Mouse (Mus musculus): ENCODE measurements at regions not wholly inside any gene's neighbourhood (a gene's known extent, or its start where the extent isn't known, plus 50 kb on each side); places are given as distances from the start of the nearest gene placed in this dataset. TPM values are rescaled to one million over a fixed set of nuclear protein-coding genes. Genes with fewer than 3 reads are reported as not detected.
A peak's percentile ranks its signal among the peaks of the same experiment; 100 is the strongest.

DNA sequence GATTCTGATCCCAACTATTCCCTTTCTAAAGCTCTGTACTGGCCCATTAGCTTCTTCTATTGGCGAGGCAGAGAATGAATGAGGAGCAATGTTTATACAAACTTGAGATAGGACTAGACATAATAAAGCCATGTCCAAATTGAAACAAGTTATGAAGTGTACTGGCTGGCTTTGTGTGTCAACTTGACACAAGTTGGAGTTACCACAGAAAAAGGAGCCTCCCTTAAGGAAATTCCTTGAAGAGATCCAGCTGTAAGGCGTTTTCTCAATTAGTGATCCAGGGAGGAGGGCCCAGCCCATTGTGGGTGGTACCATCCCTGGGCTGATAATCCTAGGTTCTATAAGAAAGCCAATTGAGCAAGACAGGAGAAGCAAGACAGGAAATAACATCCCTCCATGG, 135.9 kb upstream of the Cr2 start:
- Histone ChIP-seq H3K4me2 (ENCODE audit: low read depth, low read length, severe bottlenecking) (no peak overlapping the region), H3K4me3 (ENCODE audit: low read depth, low read length) (no peak overlapping the region), H3K4me1 (replicated peaks; ENCODE audit: control insufficient read depth, insufficient read depth, low read length) (no peaks in the 10 kb centered on the region), H3K9me3 (ENCODE audit: control insufficient read depth, low read length) (no peaks in the 10 kb centered on the region), H3K36me3 (ENCODE audit: control insufficient read depth, insufficient read depth, low read length) (no peaks in the 10 kb centered on the region), H3K9ac (ENCODE audit: low read length) (no peak overlapping the region), H3K27ac (ENCODE audit: low read depth, low read length) (no peak overlapping the region), H3K27me3 (ENCODE audit: control insufficient read depth, insufficient read depth, low read length) (no peaks in the 10 kb centered on the region)
- WGBS = 62% methylated on average over 2 of the region's 2 CpGs
- DNase-seq (ENCODE audit: low spot score) (no peak), ATAC-seq (replicated peaks; ENCODE audit: low FRiP score) (no peak)

GRCm38 (mm10) chr1:195285076-195285475, 108.6 kb upstream of the Cr2 start:
- no peaks in the 10 kb centered on the region for H3K27me3 ChIP-seq (ENCODE audit: control insufficient read depth, insufficient read depth, low read length)
- DNase-seq (ENCODE audit: low spot score) (no peak), ATAC-seq (replicated peaks; ENCODE audit: low FRiP score) (no peak)
- no peak overlapping the region for H3K4me2 ChIP-seq (ENCODE audit: low read depth, low read length, severe bottlenecking)
- H3K36me3 ChIP-seq (ENCODE audit: control insufficient read depth, insufficient read depth, low read length) = no peaks in the 10 kb centered on the region
- H3K9me3 ChIP-seq (ENCODE audit: control insufficient read depth, low read length) = no peaks in the 10 kb centered on the region
- WGBS = 76% methylated on average over 2 of the region's 2 CpGs
- no peak overlapping the region for H3K27ac ChIP-seq (ENCODE audit: low read depth, low read length)
- no peaks in the 10 kb centered on the region for H3K4me1 ChIP-seq (replicated peaks; ENCODE audit: control insufficient read depth, insufficient read depth, low read length)
- H3K4me3 ChIP-seq (ENCODE audit: low read depth, low read length) = no peak overlapping the region
- H3K9ac ChIP-seq (ENCODE audit: low read length) = no peak overlapping the region

DNA sequence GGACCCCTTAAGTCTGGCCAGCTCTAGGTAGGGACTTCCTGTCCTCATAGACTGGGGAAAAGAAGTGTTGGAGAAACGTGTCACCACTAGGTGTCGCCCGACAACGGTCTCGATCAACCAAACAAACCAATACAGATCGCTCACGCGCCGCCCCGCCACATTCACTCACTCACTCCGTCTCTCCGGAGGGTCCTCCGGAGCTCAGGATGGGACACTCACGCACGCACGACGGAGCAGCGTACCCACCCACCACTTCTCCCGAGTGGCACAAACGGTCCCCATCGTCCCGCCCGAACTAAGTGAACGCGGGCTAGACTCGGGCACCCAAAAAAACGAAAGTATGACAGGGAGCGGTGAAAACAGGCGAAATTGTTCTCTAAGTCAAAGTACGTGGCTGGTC, 65.0 kb upstream of the Cr2 start:
- H3K4me2 ChIP-seq (ENCODE audit: low read depth, low read length, severe bottlenecking) = no peak overlapping the region
- H3K4me1 ChIP-seq (replicated peaks; ENCODE audit: control insufficient read depth, insufficient read depth, low read length) = no peaks in the 10 kb centered on the region
- no peaks in the 10 kb centered on the region for H3K9me3 ChIP-seq (ENCODE audit: control insufficient read depth, low read length)
- peak; percentile 100 for DNase-seq (ENCODE audit: low spot score)
- no peaks in the 10 kb centered on the region for H3K27me3 ChIP-seq (ENCODE audit: control insufficient read depth, insufficient read depth, low read length)
- H3K4me3 ChIP-seq (ENCODE audit: low read depth, low read length) = no peak overlapping the region
- no peak overlapping the region for H3K9ac ChIP-seq (ENCODE audit: low read length)
- ATAC-seq (replicated peaks; ENCODE audit: low FRiP score) = no peak
- 6% methylated on average over 30 of the region's 30 CpGs for WGBS
- no peak overlapping the region for H3K27ac ChIP-seq (ENCODE audit: low read depth, low read length)
- H3K36me3 ChIP-seq (ENCODE audit: control insufficient read depth, insufficient read depth, low read length) = no peaks in the 10 kb centered on the region

- H3K36me3 ChIP-seq (ENCODE audit: control insufficient read depth, insufficient read depth, low read length) = no peaks in the 10 kb centered on the region
- no peaks in the 10 kb centered on the region for H3K27me3 ChIP-seq (ENCODE audit: control insufficient read depth, insufficient read depth, low read length)
- peak; percentile 73 for ATAC-seq (replicated peaks; ENCODE audit: low FRiP score)
- H3K4me2 ChIP-seq (ENCODE audit: low read depth, low read length, severe bottlenecking) = no peak overlapping the region
- no peak overlapping the region for H3K4me3 ChIP-seq (ENCODE audit: low read depth, low read length)
- H3K27ac ChIP-seq (ENCODE audit: low read depth, low read length) = no peak overlapping the region
- H3K4me1 ChIP-seq (replicated peaks; ENCODE audit: control insufficient read depth, insufficient read depth, low read length) = no peaks in the 10 kb centered on the region
- no peaks in the 10 kb centered on the region for H3K9me3 ChIP-seq (ENCODE audit: control insufficient read depth, low read length)
- H3K9ac ChIP-seq (ENCODE audit: low read length) = no peak overlapping the region
- DNase-seq (ENCODE audit: low spot score) = no peak
Measured at GRCm38 (mm10) chr1:195232658-195233057, 56.1 kb upstream of the Cr2 start.

- Histone ChIP-seq H3K9me3 (ENCODE audit: control insufficient read depth, low read length) (no peaks in the 10 kb centered on the region), H3K36me3 (ENCODE audit: control insufficient read depth, insufficient read depth, low read length) (no peaks in the 10 kb centered on the region), H3K9ac (ENCODE audit: low read length) (no peak overlapping the region), H3K4me1 (replicated peaks; ENCODE audit: control insufficient read depth, insufficient read depth, low read length) (no peaks in the 10 kb centered on the region), H3K27ac (ENCODE audit: low read depth, low read length) (no peak overlapping the region), H3K4me3 (ENCODE audit: low read depth, low read length) (no peak overlapping the region), H3K4me2 (ENCODE audit: low read depth, low read length, severe bottlenecking) (no peak overlapping the region), H3K27me3 (ENCODE audit: control insufficient read depth, insufficient read depth, low read length) (no peaks in the 10 kb centered on the region)
- DNase-seq (ENCODE audit: low spot score) (no peak), ATAC-seq (replicated peaks; ENCODE audit: low FRiP score) (no peak)
- WGBS = 82% methylated on average over 2 of the region's 2 CpGs
Measured at GRCm38 (mm10) chr1:195227007-195227406, 50.5 kb upstream of the Cr2 start.

Small RNAs in the stretch of these regions (microRNA-seq; reads per million reads assigned to microRNA genes)
- not detected for gene Gm24802 (ENCODE audit: insufficient number of aligned reads)
